Mouse (Mus musculus) hematopoietic stem cell, adult 5-6 weeks (primary cell): ENCODE data around the gene Elovl6. TPM values are rescaled to one million over a fixed set of nuclear protein-coding genes. Genes with fewer than 3 reads are reported as not detected.
A peak's percentile ranks its signal among the peaks of the same experiment; 100 is the strongest.

Experiments
- ATAC-seq, 2 experiments: fragments of 125-278 bp in 1 of 2; replicated peaks in 1 of 2; 2 replicates each; pipeline ENCODE4 v1.8.0; 2016 to 2017; ENCODE audit warnings: inconsistent platforms in 2 of 2, mild to moderate bottlenecking in 2 of 2, moderate number of reproducible peaks in 2 of 2, low read depth in 1 of 2, moderate TSS enrichment in 1 of 2; ENCODE audit not compliant: low FRiP score in 2 of 2, poor library complexity in 2 of 2, severe bottlenecking in 2 of 2, insufficient read depth in 1 of 2, low TSS enrichment in 1 of 2
- total RNA-seq: library from RNA; stranded (forward); fragments of 172-1452, 232-1000 nt; gene quantifications from 2 replicates; pipeline ENCODE4 v1.2.3, GENCODE M21; 2017

Gene Elovl6
- total RNA-seq, 1 experiment from 2014 or later, result 24.1 TPM

DNA sequence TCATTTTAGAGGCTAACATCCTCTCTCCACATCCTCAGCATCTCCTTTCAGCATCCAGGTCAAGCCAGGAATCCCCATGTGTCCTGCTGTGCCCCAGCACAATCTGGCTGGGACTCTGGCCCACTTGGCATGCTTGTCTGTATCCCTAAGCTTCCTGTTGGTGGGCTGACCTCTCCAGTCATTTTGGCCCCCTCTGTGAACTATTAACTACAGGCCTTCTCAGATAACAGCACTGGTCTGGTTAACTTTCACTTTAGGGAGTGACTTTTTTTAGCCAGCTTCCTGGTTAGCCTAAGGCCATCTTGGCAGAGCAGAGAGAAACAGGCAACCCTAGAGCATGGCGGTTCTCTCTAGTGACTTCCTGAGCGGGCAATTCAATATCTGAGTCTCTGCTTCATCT is 82.1 kb downstream of the Elovl6 start:
- no peak for ATAC-seq

DNA sequence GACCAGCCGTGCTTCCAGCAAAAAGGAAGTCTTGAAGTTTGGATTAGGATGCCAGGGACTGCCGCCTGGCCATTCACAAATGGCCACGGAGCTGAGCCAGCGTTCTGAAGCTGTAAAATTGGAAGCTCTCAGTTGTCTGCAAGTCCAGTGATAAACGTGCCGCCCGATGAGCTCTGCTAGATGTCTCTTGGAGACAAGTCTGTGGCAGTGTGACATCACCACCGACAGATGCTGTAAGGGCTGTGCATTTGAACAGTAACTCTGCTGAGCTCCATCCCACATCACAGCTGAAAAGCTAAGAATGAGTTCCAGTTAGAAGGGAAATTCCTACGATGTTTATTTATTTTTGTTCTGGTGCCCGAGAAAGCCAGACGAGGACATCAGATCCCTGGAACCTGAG is 85.3 kb downstream of the Elovl6 start:
- ATAC-seq, result no peak

DNA sequence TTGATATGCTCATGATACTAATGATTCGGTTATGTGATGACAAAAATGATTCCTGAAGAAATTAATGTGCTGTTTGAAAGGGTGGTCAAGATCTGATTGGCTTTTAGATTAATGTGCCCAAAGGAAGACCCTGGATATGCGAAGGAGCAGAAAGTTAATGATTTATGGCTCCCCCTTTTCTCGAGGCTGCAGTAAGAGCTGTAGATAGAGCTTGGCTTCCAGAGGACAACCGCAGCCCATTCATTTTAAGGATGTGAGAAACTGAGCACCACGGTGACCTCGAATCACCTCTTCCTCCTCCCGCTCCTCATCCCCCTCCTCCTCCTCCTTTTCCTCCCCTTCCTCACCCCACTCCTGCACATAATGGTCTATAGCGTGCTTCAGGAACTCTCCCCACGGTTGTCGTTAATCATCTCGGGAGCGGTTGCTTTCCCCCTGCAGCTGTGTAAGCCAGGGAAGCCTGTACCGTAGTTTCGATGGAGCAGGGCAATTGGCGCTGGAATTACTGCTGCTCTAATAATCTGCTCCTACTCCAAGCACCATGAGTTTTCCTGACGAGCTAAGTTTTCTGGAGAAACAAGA is 87.1 kb downstream of the Elovl6 start:
- no peak for ATAC-seq

DNA sequence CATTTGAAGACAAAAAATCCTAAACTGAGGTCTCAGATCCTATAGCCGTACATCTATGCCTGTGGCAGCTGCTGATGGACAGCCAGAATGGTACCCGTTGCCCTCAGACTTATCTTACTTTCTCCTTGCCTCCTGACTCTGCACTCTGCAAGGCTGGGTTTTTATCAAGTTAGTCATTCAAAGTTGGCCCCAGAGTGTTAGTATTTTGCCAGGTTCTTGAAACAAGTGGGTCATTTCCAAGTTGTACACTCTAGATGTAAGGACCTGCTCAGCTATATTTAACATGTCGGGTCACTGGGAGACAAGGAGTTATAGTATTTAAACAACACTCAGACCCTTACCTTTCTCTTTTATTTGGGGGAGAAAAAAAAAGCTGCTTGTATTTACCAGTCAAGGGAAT is 88.6 kb downstream of the Elovl6 start:
- no peak for ATAC-seq

DNA sequence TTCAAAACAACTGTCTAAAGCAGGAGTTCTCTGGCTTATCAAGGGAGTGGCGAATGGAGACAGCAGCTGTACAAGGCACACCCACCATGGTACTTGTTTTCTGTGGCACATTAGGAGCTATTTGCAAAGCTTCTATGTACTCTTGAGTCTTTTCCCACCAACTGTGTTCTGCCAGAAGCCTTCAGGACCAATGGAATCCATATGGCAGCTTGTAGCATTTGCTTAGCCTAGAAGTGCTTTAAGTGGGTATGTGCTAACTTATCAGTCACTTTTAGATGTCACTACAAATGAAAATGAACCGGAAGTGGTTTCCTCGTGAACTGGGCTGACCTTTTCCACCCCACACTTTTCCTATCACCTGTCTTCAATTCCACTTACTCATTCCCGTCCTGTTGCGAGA is 89.1 kb downstream of the Elovl6 start:
- no peak for ATAC-seq

DNA sequence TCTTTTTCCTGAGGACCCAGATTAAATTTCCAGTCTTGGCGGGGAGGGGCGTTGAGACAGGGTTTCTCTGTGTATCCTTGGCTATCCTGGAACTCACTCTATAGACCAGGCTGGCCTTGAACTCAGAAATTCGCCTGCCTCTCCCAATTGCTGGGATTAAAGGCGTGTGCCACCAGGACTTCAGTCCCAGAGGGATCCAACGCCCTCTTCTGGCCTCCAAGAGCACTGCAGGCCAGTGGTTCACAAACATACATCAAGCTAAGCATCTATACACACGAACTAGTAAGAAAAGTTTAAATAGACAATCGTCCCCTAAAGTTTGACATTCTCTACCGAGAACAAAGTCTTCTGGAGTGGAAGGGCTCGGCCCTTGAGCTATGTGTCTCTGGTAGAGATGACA is 90.0 kb downstream of the Elovl6 start:
- ATAC-seq, result no peak

DNA sequence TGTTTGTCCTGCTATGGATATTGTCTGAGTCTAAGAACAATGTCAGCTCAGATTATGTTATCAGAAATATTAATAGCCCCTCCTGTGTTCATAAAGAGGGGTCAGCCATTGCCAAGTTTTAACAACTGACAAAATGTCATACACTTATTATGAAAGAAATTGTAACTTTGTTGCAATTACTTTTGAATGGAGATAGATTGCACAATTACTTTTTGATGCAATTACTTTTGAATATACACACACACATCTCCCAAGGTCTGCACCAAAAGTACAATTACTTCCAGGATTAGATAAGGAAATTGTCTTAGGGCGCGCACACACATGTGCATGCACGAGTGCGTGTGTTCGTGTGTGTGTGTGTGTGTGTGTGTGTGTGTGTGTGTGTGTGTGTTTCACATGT is 90.5 kb downstream of the Elovl6 start:
- ATAC-seq, result no peak

DNA sequence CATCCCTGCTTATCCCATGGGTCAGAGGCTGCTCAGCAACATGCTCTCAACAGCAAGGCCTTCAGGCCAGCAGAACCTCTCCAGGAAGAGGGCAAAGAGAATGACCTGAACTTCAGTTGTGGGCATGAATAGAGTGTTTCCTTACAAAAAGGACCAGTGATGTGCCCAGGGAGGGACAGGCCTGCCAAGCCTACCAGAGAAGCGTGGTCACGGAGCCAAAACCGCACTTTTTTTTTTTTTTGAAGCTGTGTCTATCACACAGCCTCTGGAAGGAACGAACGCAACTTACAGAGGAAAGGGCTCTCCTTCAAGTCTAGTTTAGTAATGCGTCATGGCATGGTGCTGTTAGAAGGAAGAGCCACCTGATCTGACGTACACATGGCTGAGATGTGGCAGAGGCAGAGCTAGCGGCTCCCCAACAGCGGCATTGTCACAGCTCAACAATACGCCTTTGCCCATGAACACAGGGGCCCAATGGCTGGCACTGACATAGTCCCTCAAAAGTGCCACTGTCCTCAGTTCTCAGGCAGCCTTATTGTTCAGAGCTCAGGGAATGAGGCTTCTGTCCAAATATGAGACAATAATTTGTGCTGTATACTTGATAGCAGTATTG is 92.1 kb downstream of the Elovl6 start:
- no peak for ATAC-seq

DNA sequence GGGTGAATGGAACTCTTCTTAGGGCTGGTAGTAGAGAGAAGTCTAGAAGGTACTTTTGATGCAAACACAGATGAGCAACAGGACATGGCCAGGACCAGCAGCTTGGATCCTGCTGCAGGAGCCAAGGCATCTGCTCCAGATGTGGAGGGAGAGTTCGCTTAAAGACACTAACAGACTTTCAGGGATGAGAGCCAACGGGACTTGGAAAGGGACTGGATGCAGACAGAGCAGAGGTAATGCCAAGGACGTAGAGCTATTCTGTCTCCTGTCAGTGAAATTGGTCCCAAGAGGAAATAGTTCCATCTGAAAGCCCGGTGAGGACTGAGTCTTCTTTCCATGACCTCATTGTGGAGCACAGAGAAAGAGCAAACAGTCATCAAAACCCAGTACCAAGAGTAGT is 95.1 kb downstream of the Elovl6 start:
- no peak for ATAC-seq

DNA sequence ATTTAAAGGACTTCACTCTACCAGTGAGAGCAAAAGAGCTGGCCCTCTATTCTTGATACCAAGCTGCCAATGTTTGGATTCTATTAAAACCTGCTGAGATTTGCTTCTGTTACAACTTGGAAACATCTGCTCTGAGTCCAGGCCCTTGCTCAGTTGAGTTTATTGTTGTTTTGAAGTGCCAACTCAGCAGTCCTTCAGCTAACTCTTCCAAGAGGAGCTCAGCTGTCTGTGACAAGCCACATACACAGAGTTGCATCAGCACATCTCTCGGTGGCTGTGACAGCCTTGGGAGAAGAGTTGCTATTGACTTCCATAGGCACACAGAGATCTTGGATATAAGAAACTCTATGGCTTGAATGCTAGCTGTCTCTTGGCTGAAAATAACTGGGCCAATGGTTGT is 98.9 kb downstream of the Elovl6 start:
- ATAC-seq, result no peak

DNA sequence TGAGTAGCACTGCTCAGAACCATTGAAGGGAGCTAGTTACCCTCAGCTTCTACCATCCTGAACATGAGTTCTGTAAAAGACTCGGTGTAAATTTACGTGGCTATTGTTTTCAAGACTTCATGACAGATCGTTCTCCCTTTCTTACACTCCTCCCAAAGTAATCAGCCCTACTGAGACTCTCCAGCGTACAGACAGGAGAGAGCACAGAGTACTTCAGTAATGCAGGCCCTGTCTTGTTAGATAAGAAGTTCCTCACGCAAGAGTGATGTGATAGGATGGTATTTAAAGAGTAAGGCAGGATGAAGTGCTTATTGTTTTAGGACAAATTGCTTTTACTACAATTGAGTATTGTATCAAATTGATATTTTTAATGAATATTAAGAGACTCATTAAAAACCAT is 99.7 kb downstream of the Elovl6 start:
- no peak for ATAC-seq

DNA sequence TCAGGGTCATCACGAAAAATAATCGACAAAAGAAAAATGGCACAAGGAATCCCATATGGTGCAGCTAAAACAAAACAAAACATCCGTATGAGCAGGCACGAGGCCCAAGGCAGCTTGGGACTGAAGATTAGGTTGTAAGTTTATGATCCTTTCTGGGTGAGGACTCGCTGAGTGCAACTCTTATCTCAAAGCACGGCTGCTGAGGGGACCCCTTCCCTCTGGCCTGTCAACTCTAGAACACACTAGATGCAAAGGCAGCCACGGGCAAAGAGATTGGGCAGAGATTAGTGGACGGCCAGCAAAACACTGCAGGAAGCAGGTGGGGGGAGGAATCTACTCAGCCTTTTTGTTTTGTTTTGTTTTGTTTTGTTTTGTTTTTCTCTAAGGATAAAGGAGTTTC is 101.4 kb downstream of the Elovl6 start:
- ATAC-seq, result no peak

DNA sequence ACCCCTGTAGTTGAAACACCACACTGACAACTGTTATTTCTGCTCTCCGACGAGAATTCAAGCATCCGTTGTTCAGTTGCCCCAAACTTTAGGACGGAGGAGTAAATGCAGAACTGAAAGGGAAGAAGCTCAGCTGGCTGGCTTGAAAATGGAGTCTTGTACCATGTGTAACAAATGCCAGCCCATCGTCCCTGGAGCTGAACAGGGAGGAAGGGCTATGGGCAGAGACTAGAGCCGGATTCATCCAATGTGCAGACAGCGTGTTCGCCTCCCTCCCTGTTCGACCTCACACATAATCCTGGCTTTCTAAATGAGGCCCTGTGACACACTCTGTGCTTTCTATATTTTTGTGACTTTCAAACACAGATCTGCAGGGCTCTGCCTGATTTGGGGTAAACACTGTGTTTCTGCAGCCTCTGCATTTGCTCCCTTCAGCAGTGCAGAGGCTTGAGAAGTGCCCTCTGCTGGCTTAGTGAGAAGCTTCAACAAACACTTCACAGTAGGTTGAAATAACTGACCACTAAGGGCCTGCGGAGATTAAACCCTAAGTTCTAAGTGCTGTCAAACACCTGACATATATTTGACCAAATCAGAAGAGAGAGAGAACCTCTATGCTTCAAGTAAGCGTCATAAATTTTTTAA is 102.2 kb downstream of the Elovl6 start:
- peak; percentile 52 to 56; a peak in 2 of 4 replicates for ATAC-seq

DNA sequence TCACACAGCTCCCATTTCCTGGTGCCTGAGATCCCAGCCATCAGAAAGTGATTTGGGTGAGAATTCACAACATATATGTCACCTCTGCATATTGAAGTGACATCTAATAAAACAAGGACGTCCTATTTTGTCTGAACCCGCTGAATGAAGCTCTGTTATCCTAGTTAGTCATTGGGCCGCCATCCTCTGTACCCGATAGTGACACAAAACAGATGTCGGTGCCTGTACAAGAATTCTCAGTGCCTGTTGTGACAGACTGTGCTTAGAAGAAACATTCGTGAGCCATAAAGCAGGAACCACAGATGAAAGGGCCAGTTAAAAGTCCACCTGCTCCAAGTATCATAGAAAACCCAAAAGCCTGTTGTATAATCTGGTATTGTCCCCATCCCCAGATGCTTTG is 105.3 kb downstream of the Elovl6 start:
- no peak for ATAC-seq

DNA sequence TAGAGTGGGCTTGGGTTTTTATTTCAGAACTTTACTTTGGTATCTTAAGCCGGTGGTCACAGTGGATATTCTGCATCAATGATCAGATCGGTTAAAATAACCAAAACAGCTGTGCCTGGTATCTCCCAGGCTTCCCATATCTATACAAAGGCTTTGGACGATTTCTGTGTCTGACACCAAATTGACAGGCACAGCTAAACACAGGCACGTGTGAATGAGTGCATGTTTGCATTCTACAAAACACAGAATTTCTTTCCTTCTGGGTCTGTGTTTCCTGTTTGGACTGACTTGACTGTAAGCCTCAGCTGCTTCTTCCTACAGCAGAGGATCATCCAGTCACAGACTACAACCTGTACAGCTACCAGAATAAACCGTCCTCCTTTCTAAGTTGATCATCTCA is 107.5 kb downstream of the Elovl6 start:
- ATAC-seq, result no peak

DNA sequence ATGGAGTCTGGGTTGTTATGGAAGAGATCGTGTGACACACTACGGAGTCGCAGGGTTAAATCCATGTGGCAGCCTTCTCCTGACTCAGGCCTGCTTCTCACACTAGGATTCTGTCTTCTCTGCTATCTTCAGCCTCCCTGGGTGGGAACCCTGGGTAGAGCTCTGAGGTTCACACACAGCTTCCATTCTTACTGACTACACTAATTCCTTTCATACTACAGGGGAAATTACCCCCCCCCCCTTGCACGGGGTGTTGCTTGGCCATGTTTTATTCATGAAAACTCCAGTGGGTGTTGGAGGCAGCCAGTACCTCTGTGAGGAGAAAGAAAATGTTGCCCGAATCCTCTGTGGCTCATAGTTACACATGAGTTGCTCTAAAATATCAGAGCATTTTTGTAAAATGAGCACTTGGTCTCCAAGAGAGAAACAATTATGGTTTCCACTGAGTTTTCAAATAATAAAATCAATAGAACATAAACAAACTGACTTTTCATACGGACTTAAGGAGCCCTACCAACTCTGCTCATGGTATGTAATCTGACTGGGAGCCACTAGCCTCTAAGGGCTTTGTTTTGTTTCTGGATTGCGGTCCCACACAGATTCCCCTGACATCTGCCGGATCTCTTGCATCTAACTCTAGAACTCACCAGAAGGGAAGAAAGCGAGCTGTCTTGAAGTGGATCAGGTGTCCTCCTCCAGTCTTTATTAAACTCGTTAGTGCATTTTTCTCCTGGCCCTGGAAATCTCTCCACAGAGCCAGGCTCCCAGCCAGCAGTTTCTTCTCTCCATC is 108.3 kb downstream of the Elovl6 start:
- no peak for ATAC-seq

DNA sequence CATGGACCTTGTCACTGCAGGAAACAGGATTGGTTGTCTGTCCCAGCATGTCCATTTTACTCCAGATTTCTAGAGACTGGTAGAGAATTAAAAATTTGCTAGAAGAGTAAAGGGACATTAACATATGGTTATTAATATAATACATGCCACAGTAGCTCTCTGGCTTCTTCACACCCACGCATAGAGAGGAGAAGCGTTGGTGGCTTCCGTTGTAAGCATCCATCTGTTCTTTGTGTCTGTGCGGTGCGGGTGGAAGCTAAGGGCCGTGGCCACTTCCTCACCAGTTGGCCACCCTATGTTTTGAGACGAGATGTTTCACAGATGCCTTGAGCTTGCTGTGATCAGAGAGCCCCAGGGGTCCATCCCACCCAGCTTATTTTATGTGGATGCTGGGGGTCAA is 109.5 kb downstream of the Elovl6 start:
- no peak for ATAC-seq

DNA sequence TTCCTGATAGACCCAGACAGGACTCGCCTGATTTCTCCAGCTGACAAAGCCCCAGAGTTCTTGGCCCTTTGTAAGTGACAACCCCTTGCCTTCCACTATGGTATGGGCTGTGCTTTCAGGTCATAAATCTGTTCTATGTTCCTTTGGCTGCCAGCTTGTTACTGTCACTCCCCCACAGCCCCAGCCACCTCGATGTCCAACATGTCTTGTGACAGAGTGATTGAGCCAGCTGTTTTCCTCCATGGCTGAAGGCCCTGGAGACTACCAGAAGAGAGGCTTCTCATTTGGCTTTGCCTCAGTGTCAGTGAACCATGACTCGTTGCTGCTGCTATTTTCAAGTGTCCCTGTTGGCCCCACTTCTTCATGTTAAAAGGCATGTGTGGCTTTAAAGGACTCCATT is 113.3 kb downstream of the Elovl6 start:
- ATAC-seq, result no peak
